Mouse (Mus musculus): ENCODE results near the gene Ugt1a8. TPM values are rescaled to one million over a fixed set of nuclear protein-coding genes. Genes with fewer than 3 reads are reported as not detected.
A peak's percentile ranks its signal among the peaks of the same experiment; 100 is the strongest.
"Not testable (repeated sequence)": the region's sequence is repeated elsewhere in the genome, so short reads cannot be mapped to it uniquely, and the experiment has no call there.

The Ugt1a8 gene
- polyA plus RNA-seq, 1 experiment from 2014 or later, result not detected

DNA sequence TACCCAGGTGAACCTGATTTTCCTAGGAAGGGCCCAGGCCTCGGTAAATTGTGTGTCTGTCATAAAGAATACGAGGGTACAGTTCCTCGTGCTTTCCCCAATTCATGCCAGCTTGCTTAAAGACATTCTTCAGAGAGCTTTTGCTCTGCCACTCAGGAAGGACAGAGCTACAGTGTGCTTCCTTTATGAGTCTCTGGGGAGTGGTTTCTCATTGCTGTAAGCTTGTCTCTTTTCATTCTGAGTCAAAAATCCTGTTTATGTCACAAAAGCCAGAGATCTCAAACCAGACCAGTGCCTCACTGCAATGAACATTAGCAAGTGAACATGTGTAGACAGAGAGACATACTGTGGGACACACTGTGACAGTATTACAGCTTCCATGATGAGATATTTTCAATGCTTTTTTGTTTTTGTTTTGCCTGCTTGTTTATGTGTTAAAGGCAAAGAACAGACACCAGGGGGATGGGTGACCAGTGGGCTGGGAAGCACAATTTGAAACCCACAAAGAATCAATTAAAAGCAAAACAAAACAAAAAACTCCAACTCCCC, 46.4 kb downstream of the Ugt1a8 start:
- peak overlapping the region; percentile 75 for H3K27ac ChIP-seq (ENCODE audit: low read length)
- peak; percentile 21; the same call in 1 of the 2 replicates for ATAC-seq (ENCODE audit: low FRiP score, low TSS enrichment)
- H3K36me3 ChIP-seq (ENCODE audit: insufficient read depth, low read length), result no peaks in the 10 kb centered on the region
- H3K9me3 ChIP-seq (ENCODE audit: low read length), result no peaks in the 10 kb centered on the region
- peaks cover 13% of the 10 kb centered on the region for H3K4me1 ChIP-seq (ENCODE audit: insufficient read depth, low read length)
- no peaks in the 10 kb centered on the region for H3K27me3 ChIP-seq (ENCODE audit: insufficient read depth, low read length)
- H3K4me3 ChIP-seq (ENCODE audit: low read length), result no peak overlapping the region
- 38% methylated on average over 3 of the region's 3 CpGs for WGBS
- H3K9ac ChIP-seq (replicated peaks; ENCODE audit: low read length), result no peak overlapping the region
- no peak overlapping the region for H3K4me2 ChIP-seq (replicated peaks; ENCODE audit: low read depth, low read length)

DNA sequence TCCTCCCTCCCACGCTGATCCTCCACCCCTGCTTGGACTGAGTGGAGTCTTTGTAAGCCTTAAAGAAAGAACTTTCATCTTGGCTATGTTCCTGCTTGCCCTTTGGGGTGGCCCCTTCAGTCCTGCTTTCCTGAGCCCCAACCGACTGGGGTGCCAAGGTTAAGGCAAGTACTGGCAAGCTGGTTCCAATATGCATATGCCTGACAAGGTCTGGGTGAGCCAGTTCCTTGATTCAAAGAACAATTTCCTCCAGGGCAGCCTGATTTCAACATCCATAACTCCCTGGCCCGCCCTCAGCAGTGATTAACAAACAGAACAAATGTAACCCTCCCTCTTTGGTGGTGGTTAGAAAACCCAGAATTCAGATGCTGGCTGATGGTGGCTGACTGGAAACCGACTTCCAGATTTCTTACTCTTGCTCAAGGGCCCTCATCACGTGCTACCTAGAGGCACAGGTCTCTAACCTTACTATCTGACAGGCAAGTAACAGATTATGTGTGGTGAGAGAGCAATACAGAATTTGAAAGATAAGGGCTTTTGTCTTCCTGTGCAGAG, 46.9 kb downstream of the Ugt1a8 start, which contains the start of gene Ugt1a6a:
Gene Ugt1a6a (plus strand): TSS at position 353 of the 555 bp plus-strand sequence.
- H3K4me3 ChIP-seq (ENCODE audit: low read length); H3K9me3 ChIP-seq (ENCODE audit: low read length); H3K27me3 ChIP-seq (ENCODE audit: insufficient read depth, low read length); H3K4me2 ChIP-seq (replicated peaks; ENCODE audit: low read depth, low read length); H3K36me3 ChIP-seq (ENCODE audit: insufficient read depth, low read length); H3K9ac ChIP-seq (replicated peaks; ENCODE audit: low read length): not testable (repeated sequence)
- WGBS, result 35% methylated on average over 5 of the region's 5 CpGs
- Histone ChIP-seq H3K27ac (ENCODE audit: low read length) (peak within 1 kb of the TSS; percentile 75), H3K4me1 (ENCODE audit: insufficient read depth, low read length) (peaks cover 13% of the 10 kb centered on the region)
- ATAC-seq (ENCODE audit: low FRiP score, low TSS enrichment), result 0 out of 2 replicates have a peak, but pooled peaks have one; percentile 56

DNA sequence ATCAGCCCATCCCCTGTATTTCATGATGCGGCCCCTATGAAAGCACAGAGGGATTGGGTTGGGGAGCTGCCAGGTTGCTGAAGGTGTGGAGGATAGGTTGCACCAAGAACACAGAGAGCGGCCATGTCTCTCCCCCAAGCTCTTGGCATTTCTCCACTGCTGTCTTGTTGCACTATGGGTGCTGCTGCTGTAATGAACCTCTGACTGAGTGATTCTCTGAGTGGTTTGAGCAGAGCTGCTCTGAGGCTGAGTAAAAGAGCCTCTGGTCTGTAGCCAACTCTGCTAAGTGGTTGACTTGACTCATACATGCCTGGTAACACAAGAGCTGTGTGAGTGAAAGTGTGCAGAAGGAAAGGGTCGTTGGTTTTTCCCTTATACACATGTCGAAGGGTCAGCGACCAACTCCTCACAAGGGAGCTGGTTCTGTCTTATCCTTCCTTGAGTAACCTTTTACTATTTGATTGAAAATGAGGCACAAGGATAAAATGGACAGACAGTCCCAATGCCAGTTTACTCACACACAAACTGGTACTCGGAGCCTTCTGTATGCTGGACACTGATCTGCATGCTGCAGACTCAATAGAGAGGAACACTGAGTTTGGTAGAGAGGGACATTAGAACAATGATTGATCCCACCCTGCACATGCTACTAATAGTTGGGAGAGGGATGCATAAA, 47.8 kb downstream of the Ugt1a8 start:
- WGBS, result 86% methylated on average over 5 of the region's 6 CpGs
- H3K36me3 ChIP-seq (ENCODE audit: insufficient read depth, low read length); H3K9ac ChIP-seq (replicated peaks; ENCODE audit: low read length); H3K4me2 ChIP-seq (replicated peaks; ENCODE audit: low read depth, low read length); H3K4me3 ChIP-seq (ENCODE audit: low read length); H3K27ac ChIP-seq (ENCODE audit: low read length); H3K27me3 ChIP-seq (ENCODE audit: insufficient read depth, low read length); H3K9me3 ChIP-seq (ENCODE audit: low read length); ATAC-seq (ENCODE audit: low FRiP score, low TSS enrichment): not testable (repeated sequence)
- H3K4me1 ChIP-seq (ENCODE audit: insufficient read depth, low read length), result peaks cover 13% of the 10 kb centered on the region

DNA sequence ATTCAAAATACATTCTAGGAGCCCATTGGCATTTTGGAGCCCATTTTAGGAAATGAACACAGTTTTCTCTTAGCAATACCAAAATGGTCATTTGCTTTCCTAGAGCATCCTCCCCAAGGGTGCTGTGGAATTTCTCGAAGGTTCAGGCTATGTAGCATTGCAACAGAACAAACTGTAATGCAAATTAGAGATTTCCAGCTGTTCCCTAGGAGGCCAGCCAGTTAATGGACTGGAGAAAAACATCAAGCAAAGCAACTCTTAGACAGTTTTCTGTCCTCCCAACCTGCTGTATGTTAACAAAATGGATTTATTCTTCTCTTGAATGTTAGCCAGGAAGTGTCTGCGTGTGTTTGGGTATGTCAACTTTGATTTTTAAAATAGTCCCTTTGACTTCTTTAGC, 49.0 kb downstream of the Ugt1a8 start:
- H3K27me3 ChIP-seq (ENCODE audit: insufficient read depth, low read length), result no peaks in the 10 kb centered on the region
- 45% methylated on average over 2 of the region's 2 CpGs for WGBS
- H3K4me2 ChIP-seq (replicated peaks; ENCODE audit: low read depth, low read length), result no peak overlapping the region
- no peak overlapping the region for H3K4me3 ChIP-seq (ENCODE audit: low read length)
- no peak overlapping the region for H3K9ac ChIP-seq (replicated peaks; ENCODE audit: low read length)
- H3K4me1 ChIP-seq (ENCODE audit: insufficient read depth, low read length), result peaks cover 13% of the 10 kb centered on the region
- no peaks in the 10 kb centered on the region for H3K9me3 ChIP-seq (ENCODE audit: low read length)
- no peaks in the 10 kb centered on the region for H3K36me3 ChIP-seq (ENCODE audit: insufficient read depth, low read length)
- ATAC-seq (ENCODE audit: low FRiP score, low TSS enrichment), result no peak
- H3K27ac ChIP-seq (ENCODE audit: low read length), result no peak overlapping the region

DNA sequence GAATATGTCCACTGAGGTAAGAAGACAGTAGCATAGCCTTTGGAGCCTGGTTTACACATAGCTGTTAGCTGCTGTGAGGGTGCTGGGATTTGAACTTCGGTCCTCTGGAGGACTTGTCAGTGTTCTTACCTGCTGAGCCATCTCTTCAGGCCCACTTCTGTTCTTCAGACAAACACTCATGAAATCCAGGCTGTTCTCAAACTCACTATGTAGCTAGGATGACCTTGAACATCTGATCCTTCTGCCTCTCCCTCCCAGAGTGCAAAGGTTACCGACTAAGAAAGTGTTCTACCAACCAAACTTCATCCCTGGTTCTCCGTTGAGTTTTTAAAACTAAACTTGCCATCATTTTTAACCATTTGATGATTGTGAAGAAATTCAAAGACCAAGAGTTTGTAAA, 49.7 kb downstream of the Ugt1a8 start:
- Histone ChIP-seq H3K27ac (ENCODE audit: low read length) (no peak overlapping the region), H3K4me2 (replicated peaks; ENCODE audit: low read depth, low read length) (no peak overlapping the region), H3K27me3 (ENCODE audit: insufficient read depth, low read length) (no peaks in the 10 kb centered on the region), H3K4me1 (ENCODE audit: insufficient read depth, low read length) (peaks cover 13% of the 10 kb centered on the region), H3K4me3 (ENCODE audit: low read length) (no peak overlapping the region), H3K36me3 (ENCODE audit: insufficient read depth, low read length) (no peaks in the 10 kb centered on the region), H3K9me3 (ENCODE audit: low read length) (no peaks in the 10 kb centered on the region), H3K9ac (replicated peaks; ENCODE audit: low read length) (no peak overlapping the region)
- 84% methylated on average over 3 of the region's 3 CpGs for WGBS
- ATAC-seq (ENCODE audit: low FRiP score, low TSS enrichment), result no peak

DNA sequence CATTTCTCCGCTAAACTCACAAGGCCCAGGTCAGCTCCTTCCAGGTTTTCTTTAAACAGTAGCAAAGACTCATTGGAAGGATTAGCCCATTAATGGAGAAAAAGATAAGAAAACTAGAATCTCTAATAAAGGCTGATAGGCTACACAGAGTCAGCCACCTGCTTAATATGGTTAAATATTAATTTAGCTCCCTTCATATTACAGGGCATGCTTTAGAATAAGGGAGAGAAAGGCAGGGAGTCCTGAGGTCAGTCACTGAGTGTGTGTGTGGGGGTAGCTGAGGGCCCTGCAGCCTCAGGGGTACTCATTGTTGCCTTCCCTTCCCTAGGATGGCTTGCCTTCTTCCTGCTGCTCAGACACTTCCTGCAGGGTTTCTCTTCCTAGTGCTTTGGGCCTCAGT, 50.5 kb downstream of the Ugt1a8 start:
- Histone ChIP-seq H3K9ac (replicated peaks; ENCODE audit: low read length) (no peak overlapping the region), H3K9me3 (ENCODE audit: low read length) (no peaks in the 10 kb centered on the region), H3K27ac (ENCODE audit: low read length) (no peak overlapping the region), H3K36me3 (ENCODE audit: insufficient read depth, low read length) (no peaks in the 10 kb centered on the region), H3K4me3 (ENCODE audit: low read length) (no peak overlapping the region), H3K27me3 (ENCODE audit: insufficient read depth, low read length) (no peaks in the 10 kb centered on the region), H3K4me2 (replicated peaks; ENCODE audit: low read depth, low read length) (no peak overlapping the region), H3K4me1 (ENCODE audit: insufficient read depth, low read length) (peaks cover 13% of the 10 kb centered on the region)
- no peak for ATAC-seq (ENCODE audit: low FRiP score, low TSS enrichment)
- WGBS, result 87% methylated on average over 1 of the region's 1 CpGs

DNA sequence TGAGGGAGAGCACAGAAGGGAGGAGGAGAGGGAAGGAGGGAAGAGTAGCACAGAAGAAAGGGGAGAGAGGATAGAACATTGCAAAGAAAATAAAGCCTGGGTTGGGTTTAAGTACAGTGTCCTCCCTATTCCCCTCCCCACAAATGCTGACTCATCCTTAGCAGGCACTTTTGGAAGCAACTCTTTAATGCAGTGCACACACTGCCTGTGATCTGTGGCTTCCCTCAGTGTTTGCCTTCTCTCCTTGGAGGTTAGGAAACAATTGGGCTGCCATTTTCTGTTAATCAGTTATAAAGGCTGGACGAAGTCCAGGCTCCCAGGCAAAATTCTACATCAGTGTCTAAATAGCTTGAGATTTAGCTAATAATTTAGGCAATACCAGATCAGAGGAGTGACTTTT, 52.9 kb downstream of the Ugt1a8 start:
- not testable (repeated sequence) for H3K27ac ChIP-seq (ENCODE audit: low read length); H3K4me1 ChIP-seq (ENCODE audit: insufficient read depth, low read length); H3K9me3 ChIP-seq (ENCODE audit: low read length); H3K4me2 ChIP-seq (replicated peaks; ENCODE audit: low read depth, low read length); H3K27me3 ChIP-seq (ENCODE audit: insufficient read depth, low read length); H3K4me3 ChIP-seq (ENCODE audit: low read length); H3K9ac ChIP-seq (replicated peaks; ENCODE audit: low read length); H3K36me3 ChIP-seq (ENCODE audit: insufficient read depth, low read length)
- WGBS, result 42% methylated on average over 1 of the region's 1 CpGs
- ATAC-seq (ENCODE audit: low FRiP score, low TSS enrichment), result peak; percentile 83

DNA sequence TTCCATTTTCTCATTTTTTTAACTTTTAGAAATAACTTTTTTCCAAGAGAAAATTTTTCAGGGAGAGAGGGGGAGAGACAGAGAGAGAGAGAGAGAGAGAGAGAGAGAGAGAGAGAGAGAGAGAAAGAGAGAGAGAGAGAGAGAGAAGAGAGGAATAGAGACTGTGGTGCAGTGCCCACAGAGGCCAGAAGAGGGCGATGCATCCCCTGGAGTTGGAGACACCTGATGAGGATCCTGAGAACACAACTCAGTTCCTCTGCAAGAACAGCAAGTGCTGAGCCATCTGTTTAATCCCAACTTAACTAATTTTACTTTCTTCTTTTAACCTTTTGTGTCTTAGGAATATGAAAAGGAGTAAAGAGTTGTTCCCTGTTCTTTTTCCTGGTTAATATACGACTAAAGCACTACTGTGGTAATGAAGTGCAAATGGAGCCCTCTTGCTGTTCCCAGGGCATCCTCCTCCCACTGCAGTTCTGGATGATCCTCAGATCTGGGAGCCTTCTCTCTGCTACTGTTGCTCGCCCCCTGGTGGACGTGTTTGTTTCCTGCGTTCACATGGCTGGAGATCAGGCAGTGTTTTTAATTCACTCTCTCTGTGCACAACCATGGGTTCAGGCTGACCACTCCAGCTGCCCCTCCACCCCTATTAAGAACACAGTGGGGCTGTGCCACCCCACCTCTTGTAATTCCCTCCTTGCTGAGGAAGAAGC, 56.5 kb downstream of the Ugt1a8 start:
- H3K9me3 ChIP-seq (ENCODE audit: low read length); H3K4me3 ChIP-seq (ENCODE audit: low read length); H3K36me3 ChIP-seq (ENCODE audit: insufficient read depth, low read length); H3K27me3 ChIP-seq (ENCODE audit: insufficient read depth, low read length); H3K9ac ChIP-seq (replicated peaks; ENCODE audit: low read length); H3K4me1 ChIP-seq (ENCODE audit: insufficient read depth, low read length); H3K4me2 ChIP-seq (replicated peaks; ENCODE audit: low read depth, low read length); H3K27ac ChIP-seq (ENCODE audit: low read length): not testable (repeated sequence)
- 2% methylated on average over 4 of the region's 5 CpGs for WGBS
- ATAC-seq (ENCODE audit: low FRiP score, low TSS enrichment), result peak; percentile 63; the same call in 1 of the 2 replicates

DNA sequence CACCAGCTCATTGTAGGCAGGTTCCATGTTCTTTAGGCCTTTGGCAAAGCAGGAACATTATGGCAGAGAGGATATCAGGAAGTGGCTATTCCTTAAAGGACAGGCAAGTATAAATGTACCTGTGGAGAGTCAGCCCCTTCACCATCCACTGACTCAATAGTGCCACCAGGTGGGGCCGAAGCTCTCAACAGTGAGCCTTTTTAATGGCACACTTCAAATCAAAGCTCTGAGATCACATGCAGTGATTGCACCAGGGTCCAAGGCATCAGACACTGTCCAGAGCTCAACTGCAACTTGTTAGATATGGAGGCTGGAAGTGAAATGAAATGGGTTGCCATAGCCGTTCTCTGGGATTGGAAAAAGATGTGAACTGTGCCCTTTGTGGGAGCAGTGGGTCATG, 57.7 kb downstream of the Ugt1a8 start:
- WGBS, result 65% methylated on average over 2 of the region's 2 CpGs
- not testable (repeated sequence) for ATAC-seq (ENCODE audit: low FRiP score, low TSS enrichment)

DNA sequence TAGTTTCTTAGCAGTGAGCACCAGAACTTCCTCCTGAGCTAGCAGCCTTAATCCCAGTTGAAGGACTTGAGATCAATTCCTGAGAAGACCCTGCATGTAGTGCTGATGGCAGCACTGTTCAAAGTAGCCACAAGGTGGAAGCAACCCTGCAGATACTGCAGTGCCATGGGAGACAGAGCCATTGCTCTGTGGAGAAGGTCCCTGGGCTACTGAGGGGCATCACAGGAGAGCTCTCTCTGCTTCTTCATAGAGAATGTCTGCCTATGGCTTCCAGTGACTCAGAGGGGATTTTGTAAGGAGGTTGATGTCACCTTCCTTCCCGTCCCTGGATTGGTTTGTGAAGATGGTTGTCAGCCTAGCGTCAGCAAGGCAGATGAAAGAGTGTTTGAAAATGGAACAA, 62.5 kb downstream of the Ugt1a8 start:
- not testable (repeated sequence) for H3K4me3 ChIP-seq (ENCODE audit: low read length); H3K9ac ChIP-seq (replicated peaks; ENCODE audit: low read length); H3K9me3 ChIP-seq (ENCODE audit: low read length); H3K4me1 ChIP-seq (ENCODE audit: insufficient read depth, low read length); H3K4me2 ChIP-seq (replicated peaks; ENCODE audit: low read depth, low read length); H3K27me3 ChIP-seq (ENCODE audit: insufficient read depth, low read length); H3K27ac ChIP-seq (ENCODE audit: low read length); ATAC-seq (ENCODE audit: low FRiP score, low TSS enrichment); H3K36me3 ChIP-seq (ENCODE audit: insufficient read depth, low read length)
- 82% methylated on average over 2 of the region's 2 CpGs for WGBS

More for the DNA sequence above, 57.7 kb downstream of the Ugt1a8 start:
- not testable (repeated sequence) for H3K9me3 ChIP-seq (ENCODE audit: low read length); H3K9ac ChIP-seq (replicated peaks; ENCODE audit: low read length); H3K4me1 ChIP-seq (ENCODE audit: insufficient read depth, low read length); H3K36me3 ChIP-seq (ENCODE audit: insufficient read depth, low read length); H3K4me2 ChIP-seq (replicated peaks; ENCODE audit: low read depth, low read length); H3K4me3 ChIP-seq (ENCODE audit: low read length); H3K27me3 ChIP-seq (ENCODE audit: insufficient read depth, low read length); H3K27ac ChIP-seq (ENCODE audit: low read length)
